Mouse (Mus musculus): ENCODE measurements around the gene Hes1. TPM values are rescaled to one million over a fixed set of nuclear protein-coding genes. Genes with fewer than 3 reads are reported as not detected.

Hes1 gene
- polyA plus RNA-seq, 1 experiment, result 35.8 TPM

- Histone ChIP-seq H3K79me2 (ENCODE audit: control insufficient read depth, insufficient read depth) (no peaks in the 10 kb centered on the region), H3K4me3 (no peak overlapping the region), H3K27me3 (ENCODE audit: control insufficient read depth, insufficient read depth, insufficient read length) (no peaks in the 10 kb centered on the region), H3K36me3 (ENCODE audit: control insufficient read depth, insufficient read depth) (no peaks in the 10 kb centered on the region), H3ac (ENCODE audit: control insufficient read depth, insufficient read length) (no peak overlapping the region), H3K4me2 (ENCODE audit: low read depth) (no peak overlapping the region)
- no peak for TF ChIP-seq REST (IDR thresholded peaks at IDR 0.05; ENCODE audit: insufficient read depth, insufficient read length)
- no peak for TF ChIP-seq MYOD1 (IDR thresholded peaks at IDR 0.05; ENCODE audit: control insufficient read depth in 1 of 3, insufficient read length in 2 of 3, low read depth in 2 of 3)
- no peak for TF ChIP-seq E2F4 (IDR thresholded peaks at IDR 0.05; ENCODE audit: insufficient read depth)
- no peak for TF ChIP-seq TCF12 (IDR thresholded peaks at IDR 0.05; ENCODE audit: insufficient read depth, poor library complexity, severe bottlenecking)
- TF ChIP-seq MYOG (IDR thresholded peaks at IDR 0.05; ENCODE audit: control insufficient read depth in 1 of 3, insufficient read depth in 1 of 3, insufficient read length in 2 of 3, low read depth in 2 of 3), result no peak
Measured at GRCm38 (mm10) chr16:30082965-30083364, 18.8 kb downstream of the Hes1 start.

GRCm38 (mm10) chr16:30083536-30083935 lies 19.4 kb downstream of the Hes1 start:
- no peak for TF ChIP-seq TCF3 (IDR thresholded peaks at IDR 0.05; ENCODE audit: insufficient read length, low read depth)
- TF ChIP-seq MYOG (IDR thresholded peaks at IDR 0.05; ENCODE audit: control insufficient read depth in 1 of 3, insufficient read depth in 1 of 3, insufficient read length in 2 of 3, low read depth in 2 of 3), result no peak
- no peak for TF ChIP-seq MYOD1 (IDR thresholded peaks at IDR 0.05; ENCODE audit: control insufficient read depth in 1 of 3, insufficient read length in 2 of 3, low read depth in 2 of 3)
- no peak for TF ChIP-seq USF1 (IDR thresholded peaks at IDR 0.05; ENCODE audit: low read depth)
- TF ChIP-seq E2F4 (IDR thresholded peaks at IDR 0.05; ENCODE audit: insufficient read depth), result no peak
- TF ChIP-seq TCF12 (IDR thresholded peaks at IDR 0.05; ENCODE audit: insufficient read depth, poor library complexity, severe bottlenecking), result no peak
- TF ChIP-seq MAX (IDR thresholded peaks at IDR 0.05; ENCODE audit: low read depth), result no peak
- TF ChIP-seq REST (IDR thresholded peaks at IDR 0.05; ENCODE audit: insufficient read depth, insufficient read length), result no peak
- TF ChIP-seq SRF (IDR thresholded peaks at IDR 0.05; ENCODE audit: control insufficient read depth, insufficient read length, low read depth), result no peak
- no peak for TF ChIP-seq POLR2AphosphoS2 (IDR thresholded peaks at IDR 0.05; ENCODE audit: insufficient read length, low read depth)
- no peak for TF ChIP-seq POLR2A (IDR thresholded peaks at IDR 0.05; ENCODE audit: insufficient read length, low read depth)
- TF ChIP-seq CEBPB (IDR thresholded peaks at IDR 0.05; ENCODE audit: insufficient read depth, poor library complexity, severe bottlenecking), result no peak
- H3K79me2 ChIP-seq (ENCODE audit: control insufficient read depth, insufficient read depth), result no peaks in the 10 kb centered on the region
- H3K4me2 ChIP-seq (ENCODE audit: low read depth), result no peak overlapping the region
- no peak overlapping the region for H3ac ChIP-seq (ENCODE audit: control insufficient read depth, insufficient read length)
- H3K27me3 ChIP-seq (ENCODE audit: control insufficient read depth, insufficient read depth, insufficient read length), result no peaks in the 10 kb centered on the region
- no peak overlapping the region for H3K4me3 ChIP-seq
- no peaks in the 10 kb centered on the region for H3K36me3 ChIP-seq (ENCODE audit: control insufficient read depth, insufficient read depth)

DNA sequence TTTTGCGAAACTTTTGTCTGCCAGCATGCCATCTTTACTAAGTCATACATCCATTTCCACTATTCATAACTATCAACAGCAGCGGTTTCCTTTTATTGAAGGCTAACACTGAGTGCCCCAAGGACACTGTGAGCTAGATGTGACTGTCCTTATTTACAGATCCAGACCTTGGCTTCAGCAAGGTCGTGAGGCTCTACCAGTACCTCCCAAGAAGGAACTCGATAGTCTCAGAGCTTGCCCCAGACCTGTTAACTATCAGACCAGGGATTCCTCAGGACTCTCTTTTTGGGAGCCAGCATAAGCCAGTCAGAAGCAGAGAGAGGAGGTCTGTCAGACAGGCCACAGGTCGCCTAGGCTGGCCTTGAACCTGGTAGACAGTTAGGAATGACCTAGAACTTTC lies 24.5 kb downstream of the Hes1 start:
- Histone ChIP-seq H3K4me2 (ENCODE audit: low read depth) (no peak overlapping the region), H3K27me3 (ENCODE audit: control insufficient read depth, insufficient read depth, insufficient read length) (no peaks in the 10 kb centered on the region), H3K79me2 (ENCODE audit: control insufficient read depth, insufficient read depth) (no peaks in the 10 kb centered on the region), H3K4me3 (no peak overlapping the region), H3ac (ENCODE audit: control insufficient read depth, insufficient read length) (no peak overlapping the region), H3K36me3 (ENCODE audit: control insufficient read depth, insufficient read depth) (no peaks in the 10 kb centered on the region)
- TF ChIP-seq SRF (IDR thresholded peaks at IDR 0.05; ENCODE audit: control insufficient read depth, insufficient read length, low read depth) (no peak), REST (IDR thresholded peaks at IDR 0.05; ENCODE audit: insufficient read depth, insufficient read length) (no peak), CEBPB (IDR thresholded peaks at IDR 0.05; ENCODE audit: insufficient read depth, poor library complexity, severe bottlenecking) (no peak), E2F4 (IDR thresholded peaks at IDR 0.05; ENCODE audit: insufficient read depth) (no peak), POLR2A (IDR thresholded peaks at IDR 0.05; ENCODE audit: insufficient read length, low read depth) (no peak), TCF12 (IDR thresholded peaks at IDR 0.05; ENCODE audit: insufficient read depth, poor library complexity, severe bottlenecking) (no peak), POLR2AphosphoS2 (IDR thresholded peaks at IDR 0.05; ENCODE audit: insufficient read length, low read depth) (no peak), MYOG (IDR thresholded peaks at IDR 0.05; ENCODE audit: control insufficient read depth in 1 of 3, insufficient read depth in 1 of 3, insufficient read length in 2 of 3, low read depth in 2 of 3) (no peak), TCF3 (IDR thresholded peaks at IDR 0.05; ENCODE audit: insufficient read length, low read depth) (no peak), USF1 (IDR thresholded peaks at IDR 0.05; ENCODE audit: low read depth) (no peak), MYOD1 (IDR thresholded peaks at IDR 0.05; ENCODE audit: control insufficient read depth in 1 of 3, insufficient read length in 2 of 3, low read depth in 2 of 3) (no peak), MAX (IDR thresholded peaks at IDR 0.05; ENCODE audit: low read depth) (no peak)

GRCm38 (mm10) chr16:30090200-30090865 lies 26.1 kb downstream of the Hes1 start:
- Histone ChIP-seq H3K36me3 (ENCODE audit: control insufficient read depth, insufficient read depth) (no peaks in the 10 kb centered on the region), H3K4me3 (no peak overlapping the region), H3K79me2 (ENCODE audit: control insufficient read depth, insufficient read depth) (no peaks in the 10 kb centered on the region)

More at GRCm38 (mm10) chr16:30090200-30090865, 26.1 kb downstream of the Hes1 start:
- Histone ChIP-seq H3K27me3 (ENCODE audit: control insufficient read depth, insufficient read depth, insufficient read length) (no peaks in the 10 kb centered on the region), H3ac (ENCODE audit: control insufficient read depth, insufficient read length) (no peak overlapping the region), H3K4me2 (ENCODE audit: low read depth) (no peak overlapping the region)
- TF ChIP-seq SRF (IDR thresholded peaks at IDR 0.05; ENCODE audit: control insufficient read depth, insufficient read length, low read depth) (no peak), E2F4 (IDR thresholded peaks at IDR 0.05; ENCODE audit: insufficient read depth) (no peak), USF1 (IDR thresholded peaks at IDR 0.05; ENCODE audit: low read depth) (no peak), TCF3 (IDR thresholded peaks at IDR 0.05; ENCODE audit: insufficient read length, low read depth) (no peak), MAX (IDR thresholded peaks at IDR 0.05; ENCODE audit: low read depth) (no peak), REST (IDR thresholded peaks at IDR 0.05; ENCODE audit: insufficient read depth, insufficient read length) (no peak), POLR2AphosphoS2 (IDR thresholded peaks at IDR 0.05; ENCODE audit: insufficient read length, low read depth) (no peak), POLR2A (IDR thresholded peaks at IDR 0.05; ENCODE audit: insufficient read length, low read depth) (no peak), TCF12 (IDR thresholded peaks at IDR 0.05; ENCODE audit: insufficient read depth, poor library complexity, severe bottlenecking) (no peak), MYOD1 (IDR thresholded peaks at IDR 0.05; ENCODE audit: control insufficient read depth in 1 of 3, insufficient read length in 2 of 3, low read depth in 2 of 3) (no peak), CEBPB (IDR thresholded peaks at IDR 0.05; ENCODE audit: insufficient read depth, poor library complexity, severe bottlenecking) (no peak), MYOG (IDR thresholded peaks at IDR 0.05; ENCODE audit: control insufficient read depth in 1 of 3, insufficient read depth in 1 of 3, insufficient read length in 2 of 3, low read depth in 2 of 3) (no peak)
